Mouse (Mus musculus): Measurements from ENCODE around the gene Lmbrd2.

The Lmbrd2 gene

DNA sequence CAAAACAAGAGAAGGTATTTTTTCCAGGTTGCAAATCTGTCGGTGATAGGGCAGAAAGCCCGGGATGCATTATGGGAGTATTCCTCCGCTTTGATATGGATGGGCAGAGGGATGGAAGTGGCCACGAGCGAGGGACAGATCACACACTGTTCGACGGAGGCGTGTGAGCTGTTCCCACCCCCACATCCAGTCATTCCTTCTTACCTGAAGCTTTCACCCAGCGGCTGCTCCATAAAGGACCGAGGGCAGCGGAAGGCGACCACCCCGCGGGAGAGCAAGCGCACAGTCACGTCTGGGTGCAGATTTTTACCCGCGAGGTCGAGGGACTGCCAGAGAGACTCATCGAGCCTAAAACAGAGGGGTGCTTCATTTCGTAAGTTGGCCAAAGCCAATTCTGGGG lies 15.5 kb upstream of the Lmbrd2 start:
- TF ChIP-seq GATA4 (IDR thresholded peaks at IDR 0.05; ENCODE audit: insufficient replicate concordance, low read length), result no peak

GRCm38 (mm10) chr15:9127051-9127791 lies 13.1 kb upstream of the Lmbrd2 start:
- TF ChIP-seq GATA4 (IDR thresholded peaks at IDR 0.05; ENCODE audit: insufficient replicate concordance, low read length), result no peak

DNA sequence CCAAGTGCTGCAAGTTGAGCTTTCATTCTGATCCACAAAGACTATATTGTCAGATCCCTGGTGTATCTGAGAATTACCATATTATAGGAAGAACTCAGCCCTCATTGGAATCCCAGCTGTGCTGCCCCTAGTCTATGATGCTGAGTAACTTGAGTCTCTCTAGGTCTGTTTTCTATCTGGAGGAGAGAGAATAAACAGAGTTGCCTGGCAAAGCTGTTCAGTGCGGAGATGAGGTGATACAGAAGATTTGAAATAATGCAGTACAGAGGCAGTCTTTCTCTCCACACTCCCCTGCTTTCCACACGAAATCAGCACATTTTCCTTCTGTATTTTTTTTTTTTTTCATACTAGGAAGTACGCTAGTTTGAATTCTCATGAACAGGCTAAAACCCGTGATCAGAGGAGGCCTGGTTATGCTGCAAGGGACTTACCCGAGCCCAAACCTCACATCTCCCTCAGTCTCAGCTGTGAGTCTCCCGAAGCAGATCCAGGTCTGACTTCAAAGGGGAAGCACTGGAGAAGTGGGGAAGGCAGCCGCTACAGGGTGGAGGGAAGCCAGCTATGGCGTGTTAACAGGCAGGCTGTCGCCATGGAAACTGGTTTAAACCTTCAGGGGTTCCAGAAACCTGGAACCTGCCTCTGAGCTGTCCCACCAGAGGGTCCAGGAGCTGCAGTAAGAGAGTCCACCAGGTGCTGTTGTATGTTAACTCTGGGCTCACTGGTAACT lies 9.4 kb upstream of the Lmbrd2 start:
- no peak for TF ChIP-seq GATA4 (IDR thresholded peaks at IDR 0.05; ENCODE audit: insufficient replicate concordance, low read length)

DNA sequence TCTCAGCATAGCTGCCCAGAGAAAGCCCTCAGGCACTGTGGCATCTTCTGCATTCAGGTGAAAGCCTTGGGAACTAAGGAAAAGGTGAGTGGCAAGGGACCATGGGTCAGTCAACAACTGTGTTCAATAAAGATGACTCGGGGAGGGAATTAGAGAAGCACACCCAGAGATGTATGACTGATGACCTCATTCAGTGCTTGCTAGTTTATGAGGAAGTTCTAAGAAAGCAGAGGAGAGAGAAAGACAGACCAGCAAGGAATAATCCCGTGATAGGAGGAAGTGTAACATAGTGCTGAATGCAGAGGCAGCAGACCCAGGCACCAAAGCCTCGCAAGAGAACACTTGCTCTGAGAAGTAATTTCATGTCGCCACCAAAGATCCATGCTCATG lies 8.9 kb upstream of the Lmbrd2 start:
- no peak for TF ChIP-seq GATA4 (IDR thresholded peaks at IDR 0.05; ENCODE audit: insufficient replicate concordance, low read length)

GRCm38 (mm10) chr15:9132693-9133443 lies 7.5 kb upstream of the Lmbrd2 start:
- TF ChIP-seq GATA4 (IDR thresholded peaks at IDR 0.05; ENCODE audit: insufficient replicate concordance, low read length), result no peak

GRCm38 (mm10) chr15:9134891-9135507 lies 5.4 kb upstream of the Lmbrd2 start:
- no peak for TF ChIP-seq GATA4 (IDR thresholded peaks at IDR 0.05; ENCODE audit: insufficient replicate concordance, low read length)

GRCm38 (mm10) chr15:9139447-9139846 lies 903 bp upstream of the Lmbrd2 start:
- no peak for TF ChIP-seq GATA4 (IDR thresholded peaks at IDR 0.05; ENCODE audit: insufficient replicate concordance, low read length)

- no peak for TF ChIP-seq GATA4 (IDR thresholded peaks at IDR 0.05; ENCODE audit: insufficient replicate concordance, low read length)
Measured at GRCm38 (mm10) chr15:9140684-9141171, 378 bp downstream of the Lmbrd2 start.

DNA sequence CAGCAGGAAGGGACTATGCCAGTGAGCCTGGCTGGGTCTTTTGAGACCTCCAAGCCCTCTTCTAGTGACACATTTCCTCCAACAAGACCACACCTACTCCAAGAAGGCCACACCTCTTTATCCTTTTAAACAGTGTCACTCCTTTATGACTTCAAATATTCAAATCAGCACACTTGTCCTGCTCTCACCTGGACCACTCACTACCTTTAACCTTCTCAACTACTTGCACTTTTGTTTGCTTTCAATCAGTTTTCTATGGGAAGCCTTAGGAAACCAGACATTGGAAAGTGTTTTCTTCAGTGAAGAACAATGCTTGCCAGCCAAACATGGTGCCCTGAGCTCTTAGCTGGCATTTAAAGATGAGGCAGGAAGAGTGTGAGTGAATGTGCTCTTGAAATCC lies 15.0 kb downstream of the Lmbrd2 start, which contains the start of gene Skp2:
TSS of gene Skp2 (minus strand) at position 101 of the 400 bp plus-strand sequence.
- TF ChIP-seq GATA4 (IDR thresholded peaks at IDR 0.05; ENCODE audit: insufficient replicate concordance, low read length), result no peak

GRCm38 (mm10) chr15:9162557-9163070 lies 22.3 kb downstream of the Lmbrd2 start:
- TF ChIP-seq GATA4 (IDR thresholded peaks at IDR 0.05; ENCODE audit: insufficient replicate concordance, low read length), result no peak

- no peak for TF ChIP-seq GATA4 (IDR thresholded peaks at IDR 0.05; ENCODE audit: insufficient replicate concordance, low read length)
Measured at GRCm38 (mm10) chr15:9164125-9164524, 23.8 kb downstream of the Lmbrd2 start.

DNA sequence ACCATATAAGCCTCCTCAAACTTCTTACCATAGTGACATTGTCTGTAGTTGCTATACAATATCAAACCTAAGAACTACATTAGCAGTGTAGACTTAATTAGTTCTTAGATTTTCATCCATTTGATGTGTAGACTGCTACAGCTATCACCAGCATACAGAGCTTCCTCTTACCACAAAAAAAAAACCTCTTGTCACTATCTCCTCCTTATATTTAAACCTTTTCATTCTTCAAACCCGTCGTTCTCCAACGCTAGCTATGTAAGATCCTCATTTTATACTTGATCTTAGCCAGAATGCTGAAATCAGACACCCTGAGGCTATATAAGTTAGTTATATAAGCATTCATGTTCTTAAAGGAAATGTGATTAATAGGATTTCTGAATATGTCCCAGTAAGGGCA lies 36.7 kb downstream of the Lmbrd2 start:
- TF ChIP-seq GATA4 (IDR thresholded peaks at IDR 0.05; ENCODE audit: insufficient replicate concordance, low read length), result no peak

GRCm38 (mm10) chr15:9183995-9184394 lies 43.6 kb downstream of the Lmbrd2 start:
- no peak for TF ChIP-seq GATA4 (IDR thresholded peaks at IDR 0.05; ENCODE audit: insufficient replicate concordance, low read length)

DNA sequence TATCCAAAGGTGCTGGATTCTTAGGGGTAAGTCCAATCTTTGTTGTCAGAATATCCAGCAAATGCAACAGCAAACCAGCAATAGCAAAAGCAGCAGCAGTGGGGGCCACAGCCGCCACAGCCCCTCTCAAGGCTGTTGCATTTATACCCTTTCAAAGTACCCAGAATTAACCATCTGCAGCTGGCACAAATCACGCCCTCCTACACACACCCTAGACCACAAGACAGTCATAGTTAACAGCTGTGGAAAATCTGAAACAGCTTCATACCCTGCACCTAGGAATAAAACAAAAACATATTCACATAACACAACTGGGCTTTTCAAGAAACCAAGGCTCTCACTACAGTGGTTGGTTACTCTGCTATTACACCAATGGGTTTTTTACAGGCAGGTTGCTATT lies 49.4 kb downstream of the Lmbrd2 start:
- TF ChIP-seq GATA4 (IDR thresholded peaks at IDR 0.05; ENCODE audit: insufficient replicate concordance, low read length), result no peak

GRCm38 (mm10) chr15:9198421-9198820 lies 58.1 kb downstream of the Lmbrd2 start:
- TF ChIP-seq GATA4 (IDR thresholded peaks at IDR 0.05; ENCODE audit: insufficient replicate concordance, low read length), result no peak

Data from liver, adult (tissue).